In genomic region chr4:97037693-97038348, GRCm38 (mm10) we compare ENCODE assay signal across 10 mouse cellular contexts.
DNase-seq lines count a peak whose midpoint lies in the region; ATAC-seq and TF ChIP-seq lines count a peak whose summit lies in the region.
"Had no signal": no experiment of that assay in that cellular context is flagged by ENCODE, and none has a peak within 500 bp of the region (broad histone marks: within the 10 kb centered on the region; RNA-seq: fewer than 3 reads in every experiment).

No protein-coding gene starts in this region.

- no peaks in the 10 kb centered on the region for H3K9me3 ChIP-seq in forebrain, embryonic 11.5 days (ENCODE audit: control insufficient read depth, low read length)
- H3K9me3 ChIP-seq in forebrain, embryonic 10.5 days = no peaks in the 10 kb centered on the region
- H3K9me3 ChIP-seq in forebrain, embryonic 12.5 days = no peaks in the 10 kb centered on the region
- H3K9me3 ChIP-seq in hindbrain, embryonic 16.5 days (ENCODE audit: control insufficient read depth, low read length) = no peaks in the 10 kb centered on the region
- H3K9me3 ChIP-seq in limb, embryonic 10.5 days (replicated peaks) = no peaks in the 10 kb centered on the region
- H3K9me3 ChIP-seq: megakaryocyte, embryonic 14.5 days had no signal

- no peaks in the 10 kb centered on the region for H3K27me3 ChIP-seq in forebrain, embryonic 11.5 days (ENCODE audit: control insufficient read depth, insufficient read depth, low read length)
- no peaks in the 10 kb centered on the region for H3K27me3 ChIP-seq in forebrain, embryonic 10.5 days (ENCODE audit: poor library complexity, severe bottlenecking)
- no peaks in the 10 kb centered on the region for H3K27me3 ChIP-seq in forebrain, embryonic 12.5 days
- no peaks in the 10 kb centered on the region for H3K27me3 ChIP-seq in hindbrain, embryonic 16.5 days (replicated peaks; ENCODE audit: control insufficient read depth, insufficient read depth, low read length)
- no peaks in the 10 kb centered on the region for H3K27me3 ChIP-seq in limb, embryonic 10.5 days (ENCODE audit: low read depth, poor library complexity, severe bottlenecking)
- H3K27me3 ChIP-seq: megakaryocyte, embryonic 14.5 days had no signal

- TF ChIP-seq POLR2A in olfactory bulb, adult 2 months (IDR thresholded peaks at IDR 0.05; ENCODE audit: insufficient read depth, low read depth, low read length) = no peak

- DNase-seq in forebrain, embryonic 11.5 days (ENCODE audit: low spot score) = peak; percentile 58
- no peak for DNase-seq in forebrain, embryonic 10.5 days (ENCODE audit: extremely low spot score, low spot score)
- DNase-seq in adrenal gland, postnatal 36 days = peak; percentile 2 to 16
- peak; percentile 31 for DNase-seq in limb, embryonic 10.5 days (ENCODE audit: low spot score)
- no peak for DNase-seq in thymus, adult 18-20 months

- 41% methylated on average over 2 of the region's 2 CpGs for WGBS in forebrain, embryonic 11.5 days
- WGBS in forebrain, embryonic 10.5 days = 58% methylated on average over 2 of the region's 2 CpGs
- WGBS in forebrain, embryonic 12.5 days = 59% methylated on average over 2 of the region's 2 CpGs
- WGBS in hindbrain, embryonic 16.5 days = 42% methylated on average over 2 of the region's 2 CpGs
- 57% methylated on average over 2 of the region's 2 CpGs for WGBS in limb, embryonic 10.5 days
- WGBS in olfactory bulb, adult 2 months = 23% methylated on average over 2 of the region's 2 CpGs

- no peaks in the 10 kb centered on the region for H3K36me3 ChIP-seq in forebrain, embryonic 11.5 days (ENCODE audit: control insufficient read depth, insufficient read depth, low read length)
- H3K36me3 ChIP-seq in forebrain, embryonic 10.5 days (replicated peaks) = no peaks in the 10 kb centered on the region
- no peaks in the 10 kb centered on the region for H3K36me3 ChIP-seq in forebrain, embryonic 12.5 days (replicated peaks)
- no peaks in the 10 kb centered on the region for H3K36me3 ChIP-seq in hindbrain, embryonic 16.5 days (ENCODE audit: control insufficient read depth, insufficient read depth, low read length)
- no peaks in the 10 kb centered on the region for H3K36me3 ChIP-seq in limb, embryonic 10.5 days

- TF ChIP-seq CTCF in olfactory bulb, adult 2 months (IDR thresholded peaks at IDR 0.05; ENCODE audit: insufficient read depth, low read depth, low read length) = 0 out of 2 replicates have a peak, but pooled peaks have one; percentile 27

- no peak overlapping the region for H3K9ac ChIP-seq in forebrain, embryonic 11.5 days (ENCODE audit: low read length)
- no peak overlapping the region for H3K9ac ChIP-seq in forebrain, embryonic 12.5 days
- H3K9ac ChIP-seq in hindbrain, embryonic 16.5 days (ENCODE audit: low read depth, low read length) = no peak overlapping the region

- no peak overlapping the region for H3K4me3 ChIP-seq in forebrain, embryonic 11.5 days (ENCODE audit: low read depth, low read length)
- no peak overlapping the region for H3K4me3 ChIP-seq in forebrain, embryonic 10.5 days
- H3K4me3 ChIP-seq in forebrain, embryonic 12.5 days (replicated peaks) = no peak overlapping the region
- H3K4me3 ChIP-seq in hindbrain, embryonic 16.5 days (ENCODE audit: low read length) = no peak overlapping the region
- no peak overlapping the region for H3K4me3 ChIP-seq in limb, embryonic 10.5 days
- H3K4me3 ChIP-seq in olfactory bulb, adult 2 months (ENCODE audit: insufficient read depth, low read depth, low read length) = no peak overlapping the region
- H3K4me3 ChIP-seq: erythroblast, embryonic 14.5 days; megakaryocyte, embryonic 14.5 days had no signal

- no peak overlapping the region for H3K27ac ChIP-seq in forebrain, embryonic 11.5 days (ENCODE audit: low read depth, low read length)
- no peak overlapping the region for H3K27ac ChIP-seq in forebrain, embryonic 10.5 days
- no peak overlapping the region for H3K27ac ChIP-seq in forebrain, embryonic 12.5 days
- no peak overlapping the region for H3K27ac ChIP-seq in hindbrain, embryonic 16.5 days (ENCODE audit: low read depth, low read length)
- H3K27ac ChIP-seq in limb, embryonic 10.5 days = no peak overlapping the region
- no peak overlapping the region for H3K27ac ChIP-seq in olfactory bulb, adult 2 months (ENCODE audit: insufficient read depth, low read depth, low read length)

- H3K4me2 ChIP-seq in forebrain, embryonic 11.5 days (ENCODE audit: low read depth, low read length, severe bottlenecking) = no peak overlapping the region
- no peak overlapping the region for H3K4me2 ChIP-seq in forebrain, embryonic 12.5 days
- H3K4me2 ChIP-seq in hindbrain, embryonic 16.5 days (ENCODE audit: low read length) = no peak overlapping the region

- H3K4me1 ChIP-seq in forebrain, embryonic 11.5 days (replicated peaks; ENCODE audit: control insufficient read depth, insufficient read depth, low read length) = no peaks in the 10 kb centered on the region
- H3K4me1 ChIP-seq in forebrain, embryonic 10.5 days = no peaks in the 10 kb centered on the region
- H3K4me1 ChIP-seq in forebrain, embryonic 12.5 days = no peaks in the 10 kb centered on the region
- no peaks in the 10 kb centered on the region for H3K4me1 ChIP-seq in hindbrain, embryonic 16.5 days (ENCODE audit: control insufficient read depth, insufficient read depth, low read depth, low read length)
- H3K4me1 ChIP-seq in limb, embryonic 10.5 days = no peaks in the 10 kb centered on the region
- no peaks in the 10 kb centered on the region for H3K4me1 ChIP-seq in olfactory bulb, adult 2 months (ENCODE audit: control insufficient read depth, insufficient read depth, low read length)
- H3K4me1 ChIP-seq: megakaryocyte, embryonic 14.5 days had no signal

- peak; percentile 78 for ATAC-seq in forebrain, embryonic 11.5 days (replicated peaks; ENCODE audit: low FRiP score)
- peak; percentile 81 for ATAC-seq in forebrain, embryonic 12.5 days (ENCODE audit: low FRiP score)
- ATAC-seq in hindbrain, embryonic 16.5 days = peak; percentile 79

Comparison
In these comparisons a context has a peak if more than half of its experiments do, and no peak if none do; other contexts are left out.
1. DNase-seq: peak in forebrain, embryonic 11.5 days (single experiment), adrenal gland, postnatal 36 days (2 of 2) and limb, embryonic 10.5 days (single experiment); none in forebrain, embryonic 10.5 days (single experiment) and thymus, adult 18-20 months (0 of 2).
2. Peak in every context shown above with its lines, with median percentiles within 50 percentile points of each other: ATAC-seq.